Mouse (Mus musculus): ENCODE results near the gene Lmbr1. TPM values are rescaled to one million over a fixed set of nuclear protein-coding genes. Genes with fewer than 3 reads are reported as not detected.
"Not testable (repeated sequence)": the region's sequence is repeated elsewhere in the genome, so short reads cannot be mapped to it uniquely, and the experiment has no call there.

The Lmbr1 gene
- total RNA-seq (2021), result 10 to 100 TPM in 1 of 2 experiments, 1 to 10 TPM in 1; 9.5 to 11.4 TPM
- long read RNA-seq, experiment 1, full-length matches to known transcripts, result 7 of 16 reads
- long read RNA-seq, experiment 1, partial matches to known transcripts, result 2 of 16 reads
- long read RNA-seq, experiment 1, other reads (novel, unspliced or antisense), result 7 of 16 reads
- long read RNA-seq, experiment 2, full-length matches to known transcripts, result 5 of 10 reads
- long read RNA-seq, experiment 2, partial matches to known transcripts, result 0 of 10 reads
- long read RNA-seq, experiment 2, other reads (novel, unspliced or antisense), result 5 of 10 reads

DNA sequence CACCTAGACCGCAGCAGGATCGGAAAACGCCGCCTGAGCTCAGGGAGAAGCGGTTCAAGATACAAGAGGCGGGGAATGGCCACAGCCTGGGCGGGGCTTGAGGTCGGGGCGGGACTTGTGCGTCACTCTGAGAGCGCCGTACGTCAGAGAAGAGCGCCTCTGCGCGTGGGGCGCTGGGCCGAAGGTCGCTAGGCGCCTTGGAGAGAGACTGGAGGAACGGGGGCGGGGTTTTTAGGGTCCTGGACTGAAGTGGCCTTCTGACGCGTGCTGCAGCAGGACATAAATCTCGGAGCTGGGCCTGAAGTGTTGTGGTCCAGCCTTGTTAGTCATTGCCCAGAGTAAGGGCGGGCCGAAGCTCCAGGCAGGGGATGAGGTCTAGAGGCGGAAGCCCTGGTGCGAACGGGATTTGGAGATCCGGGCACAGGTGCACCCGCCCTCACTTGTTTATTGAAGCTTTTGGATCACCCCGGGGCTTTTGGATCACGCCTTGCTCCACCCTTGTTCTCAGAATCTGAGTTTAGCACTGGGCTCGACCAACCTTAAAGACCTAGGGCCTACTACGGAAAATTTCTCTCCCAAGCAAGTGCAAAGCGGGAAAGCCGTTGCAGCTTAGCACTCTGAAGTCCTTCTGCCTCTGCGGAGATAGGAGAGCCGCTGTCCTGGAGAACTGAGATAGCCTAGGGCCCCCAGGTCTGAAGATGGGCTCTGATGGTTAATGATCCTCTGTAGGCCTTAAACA lies at the start of gene Lmbr1:
Gene Lmbr1 (minus strand): TSS at position 93 of the 739 bp plus-strand sequence.
- peak; percentile 95 for DNase-seq

DNA sequence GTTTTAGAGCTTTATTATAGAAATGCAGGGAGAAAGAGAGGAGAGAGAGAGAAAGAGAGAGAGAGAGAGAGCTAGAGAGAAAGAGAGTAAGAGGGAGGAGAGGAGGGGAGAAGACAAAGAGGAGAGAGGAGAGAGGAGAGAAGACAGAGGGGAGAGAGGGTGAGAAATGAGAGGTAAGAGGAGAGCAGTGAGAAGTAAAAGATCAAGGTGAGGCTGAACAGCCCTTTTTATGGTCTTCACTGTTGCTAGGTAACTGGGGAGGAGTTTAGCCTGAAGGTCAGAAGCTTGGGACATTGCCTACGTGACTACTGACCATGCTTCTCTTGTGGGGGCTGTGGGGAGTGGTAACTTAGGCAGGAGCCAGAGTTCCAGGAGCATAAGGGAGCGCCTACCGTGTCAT lies 45.1 kb upstream of the Lmbr1 start:
- DNase-seq, result not testable (repeated sequence)

DNA sequence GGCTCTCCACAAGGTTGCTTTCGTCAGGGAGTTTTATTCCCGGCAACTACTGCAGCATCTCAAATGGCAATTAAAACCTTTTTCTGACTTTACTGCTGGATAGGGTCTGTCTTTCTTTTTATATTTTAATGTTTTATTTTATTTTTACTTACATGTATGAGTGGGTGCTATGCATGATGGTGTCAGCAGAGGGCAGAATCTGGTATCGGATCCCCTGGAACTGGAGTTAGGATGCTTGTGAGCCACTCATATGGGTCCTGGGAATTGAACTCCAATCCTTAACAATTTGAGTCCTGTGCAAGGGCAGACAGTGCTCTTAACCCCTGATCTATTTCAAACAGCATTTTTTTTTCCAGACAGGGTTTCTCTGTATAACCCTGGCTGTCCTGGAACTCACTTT lies 34.9 kb upstream of the Lmbr1 start:
- DNase-seq, result no peak

DNA sequence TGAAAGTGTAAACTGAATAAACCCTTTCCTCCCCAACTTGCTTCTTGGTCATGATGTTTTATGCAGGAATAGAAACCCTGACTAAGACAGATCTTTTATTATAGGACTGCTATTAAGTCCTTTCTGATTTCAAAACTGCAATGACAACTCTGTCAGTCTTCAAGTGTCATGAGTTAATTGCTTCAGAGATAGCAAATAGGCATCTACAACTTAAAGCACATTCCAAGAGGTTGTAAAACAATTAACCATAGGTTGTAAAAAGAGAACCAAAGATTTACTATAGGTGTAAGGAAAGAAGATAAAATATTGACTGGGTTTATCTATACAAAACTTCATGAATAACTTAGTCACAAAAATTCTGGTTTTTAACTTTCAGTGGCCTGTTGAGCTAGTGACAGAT lies 32.7 kb upstream of the Lmbr1 start:
- DNase-seq, result no peak

DNA sequence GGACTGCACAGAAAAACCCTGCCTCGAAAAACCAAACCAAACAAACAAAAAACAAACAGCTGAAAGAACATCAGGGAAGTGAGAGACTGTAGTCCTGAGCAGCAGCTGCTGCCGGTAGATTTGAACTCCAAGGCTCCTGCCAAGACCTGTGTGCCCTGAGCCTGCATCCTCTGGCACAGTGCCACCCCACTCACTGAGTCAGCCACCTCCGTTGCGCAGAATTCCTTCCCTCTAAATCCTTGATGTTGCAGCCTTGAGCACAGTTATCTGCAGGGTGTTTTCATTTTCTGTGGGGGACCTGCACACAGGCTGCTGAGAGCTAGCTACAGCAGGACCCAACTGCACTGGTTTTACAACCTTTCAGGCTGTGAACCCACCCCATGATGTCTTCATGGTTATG lies 20.2 kb upstream of the Lmbr1 start:
- DNase-seq, result peak; percentile 10

DNA sequence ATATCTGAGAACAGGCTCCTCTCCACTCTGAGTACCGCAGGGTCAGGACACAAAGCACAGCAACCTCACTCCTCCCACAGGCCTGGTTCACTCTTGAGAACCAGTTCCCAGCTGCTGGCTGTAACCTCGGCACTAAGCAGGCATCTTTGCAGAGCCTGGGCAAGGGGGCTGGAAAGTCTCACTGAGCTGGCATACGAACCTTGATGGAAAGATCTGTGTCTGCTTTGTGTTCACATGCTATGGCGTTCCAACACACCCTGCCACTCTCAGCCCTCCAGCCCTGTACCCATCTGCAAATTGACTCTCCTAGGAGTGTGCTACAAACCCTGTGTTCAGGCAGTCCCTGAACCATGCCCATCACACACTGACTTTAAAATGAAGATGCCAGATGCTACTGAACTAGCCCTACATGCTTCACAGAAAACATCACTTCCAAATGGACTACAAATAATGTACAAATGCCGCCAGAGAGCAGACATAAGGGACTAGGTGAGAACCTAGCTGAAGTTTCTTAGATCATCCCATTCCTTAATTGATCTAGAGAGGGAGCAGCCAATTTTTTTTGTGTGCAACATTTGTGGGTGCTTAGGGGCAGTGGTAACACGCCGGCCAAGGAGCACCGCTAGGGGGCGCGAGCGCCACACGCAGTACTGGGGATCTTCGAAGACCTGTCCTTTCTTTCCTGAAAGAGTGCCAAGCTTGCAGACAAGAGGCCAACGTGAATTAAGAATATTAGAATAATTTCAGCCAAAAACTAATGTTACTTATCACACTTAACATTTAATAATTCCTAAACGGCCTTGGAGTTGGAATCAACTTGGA lies 11.0 kb upstream of the Lmbr1 start:
- DNase-seq, result peak; percentile 90

DNA sequence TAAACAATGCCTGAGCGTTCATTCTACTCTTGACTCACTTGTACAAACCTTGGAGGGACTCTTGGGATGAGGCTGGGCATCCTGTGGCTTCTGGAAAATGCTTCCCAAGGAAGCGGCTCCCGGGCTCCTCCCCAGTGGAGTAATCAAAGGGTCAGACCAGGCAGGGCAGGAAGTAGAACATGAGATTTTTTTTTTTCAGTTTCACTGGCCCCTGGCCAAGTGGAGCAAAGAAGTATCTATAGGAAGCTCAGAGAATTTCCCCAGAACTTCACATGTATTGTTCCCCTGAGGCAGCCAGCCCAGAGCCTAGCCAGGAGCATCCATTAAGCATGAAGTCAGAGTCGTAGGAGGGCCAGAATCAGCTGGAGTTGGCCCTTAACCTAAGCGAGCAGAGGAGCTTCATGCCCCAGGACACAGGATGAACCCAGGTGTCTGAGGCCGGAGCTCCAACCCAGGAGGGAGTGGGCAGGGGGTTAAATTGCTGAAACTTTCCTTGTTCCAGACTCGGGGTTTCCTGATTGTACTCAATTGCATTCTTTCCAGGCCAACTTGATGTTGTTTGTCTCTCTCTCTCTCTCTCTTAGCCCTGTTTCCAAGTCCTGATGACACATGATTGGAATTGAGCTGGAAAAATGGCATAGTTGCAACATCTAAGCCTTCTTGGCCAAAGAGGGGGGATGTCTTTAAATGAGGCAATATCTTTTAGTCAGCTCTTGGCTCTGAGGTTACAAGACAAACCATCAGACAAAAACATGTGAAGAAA lies 10.2 kb upstream of the Lmbr1 start:
- peak; percentile 10 for DNase-seq

DNA sequence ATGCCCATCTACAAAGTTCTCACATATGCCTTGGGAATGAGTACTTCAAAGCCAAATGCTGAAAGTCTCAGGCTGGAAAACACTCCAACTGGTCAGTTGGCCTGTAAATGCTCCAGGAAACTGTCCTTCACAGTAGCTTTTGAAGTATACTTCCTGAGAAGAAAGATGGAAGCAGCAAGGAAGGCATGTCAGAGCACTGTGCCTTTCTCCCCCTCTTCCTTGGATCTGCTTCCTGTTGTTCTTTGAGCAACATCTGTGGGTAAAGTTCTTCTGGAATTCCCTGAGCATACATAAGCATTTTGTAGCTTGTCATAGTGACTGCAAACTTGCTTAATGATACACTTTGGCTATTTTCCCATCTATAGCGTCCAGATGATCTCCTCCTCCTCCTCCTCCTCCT lies 9.4 kb upstream of the Lmbr1 start:
- no peak for DNase-seq

DNA sequence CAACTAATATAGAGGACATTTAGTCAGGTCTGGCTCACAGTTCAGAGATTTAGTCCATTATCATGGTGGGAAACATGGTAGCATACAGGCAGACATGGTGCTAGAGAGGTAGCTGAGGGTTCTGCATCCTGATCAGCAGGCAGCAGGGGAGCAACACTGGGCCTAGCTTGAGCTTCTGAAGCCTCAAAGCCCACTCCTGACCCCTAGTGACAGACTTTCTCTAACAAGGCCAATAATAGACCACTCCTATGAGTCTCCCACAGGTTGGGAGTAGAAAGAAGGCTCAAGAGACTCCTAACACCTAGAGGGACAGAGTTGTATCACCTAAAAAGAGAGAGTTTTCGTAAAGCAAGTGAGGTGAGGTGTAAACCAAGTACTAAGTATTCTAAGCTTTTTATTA lies 4.6 kb upstream of the Lmbr1 start:
- no peak for DNase-seq

DNA sequence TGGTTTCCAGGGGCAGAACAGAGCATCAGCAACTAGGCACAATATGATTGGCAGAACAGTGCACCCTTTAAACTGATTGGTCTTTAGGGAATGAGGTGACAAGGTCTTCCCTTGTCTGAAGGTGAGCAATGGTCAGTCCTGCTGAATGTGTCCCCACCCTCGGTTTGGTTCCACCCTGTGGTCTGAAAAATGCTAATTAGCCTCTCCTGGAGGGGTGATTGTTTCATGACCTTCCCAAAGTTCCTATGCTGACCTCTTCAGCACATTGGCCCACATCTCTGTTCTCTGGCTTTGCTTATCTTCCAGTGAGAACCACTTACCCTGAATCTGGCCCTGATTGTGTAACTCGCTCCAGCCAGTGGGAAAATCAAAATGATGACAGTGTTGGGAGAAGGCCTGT lies 1.9 kb upstream of the Lmbr1 start:
- no peak for DNase-seq

DNA sequence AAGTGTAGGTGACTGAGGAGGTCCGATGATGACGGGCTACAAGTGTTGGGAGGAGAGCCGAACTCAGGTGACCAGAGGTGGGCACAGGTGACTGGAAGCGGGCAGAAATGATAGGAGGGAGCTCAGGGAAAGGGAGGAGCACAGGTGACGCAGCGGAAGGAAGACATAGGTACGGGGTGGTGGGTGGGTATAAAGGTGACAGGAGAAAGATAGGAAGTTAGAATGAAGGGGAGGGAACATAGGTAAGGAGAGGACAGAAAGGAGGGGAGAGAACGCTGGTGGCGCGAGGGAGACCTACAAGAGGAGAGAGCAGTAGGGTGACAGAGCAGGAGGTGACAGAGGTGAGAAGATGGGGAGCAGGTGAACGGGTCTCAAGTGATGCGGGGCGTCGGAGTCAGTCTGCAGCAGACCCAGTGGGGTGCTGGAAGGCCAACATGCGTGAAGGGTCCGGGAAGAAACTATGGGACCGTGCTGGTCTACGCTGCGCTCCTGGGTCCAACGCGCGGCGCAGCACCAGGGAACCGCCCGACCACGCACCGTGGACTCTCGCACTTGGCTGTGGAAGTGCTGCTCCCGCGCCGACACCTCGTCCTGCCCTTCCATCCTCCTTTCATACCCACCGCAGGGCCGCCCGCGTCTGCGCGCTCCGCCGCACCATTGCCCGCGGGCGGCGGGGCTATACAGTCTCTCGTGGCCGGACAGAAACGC lies 446 bp downstream of the Lmbr1 start:
- no peak for DNase-seq

DNA sequence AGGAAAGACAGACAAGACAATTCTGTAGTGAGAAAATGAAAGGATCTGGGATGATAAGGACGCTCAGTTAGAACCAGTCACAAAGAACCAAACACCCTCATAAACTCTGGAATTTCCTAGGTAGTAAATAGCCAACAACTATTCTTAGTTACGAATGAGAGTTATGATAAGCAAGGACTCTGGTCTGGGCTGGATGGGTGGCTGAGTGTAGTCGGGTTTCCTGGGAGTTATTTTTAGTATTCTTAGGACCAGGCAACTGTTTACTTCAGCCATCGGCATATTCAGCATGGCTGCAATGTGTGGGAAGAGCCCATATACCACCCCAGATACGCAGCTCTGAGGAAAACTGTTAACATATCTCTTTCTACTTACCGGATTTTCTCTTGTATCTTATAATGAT lies 14.7 kb downstream of the Lmbr1 start:
- no peak for DNase-seq

DNA sequence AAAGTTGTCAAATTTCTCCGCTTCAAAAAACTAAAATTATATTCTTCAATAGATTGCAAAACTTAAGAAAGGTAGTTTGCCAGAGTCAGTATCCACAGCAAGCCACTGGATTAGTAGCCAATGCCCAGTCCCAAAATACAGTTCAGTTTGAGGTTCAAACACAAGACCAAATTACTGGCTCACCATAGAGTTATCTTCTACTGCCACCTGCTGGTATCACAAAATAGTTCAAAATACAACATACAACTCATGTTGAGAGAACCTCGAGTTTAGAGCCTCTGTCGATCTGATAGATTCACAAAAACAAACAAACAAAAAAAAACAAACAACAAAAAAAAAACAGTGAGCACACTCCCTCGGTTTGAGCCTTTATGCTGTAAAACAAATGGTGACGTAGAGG lies 42.4 kb downstream of the Lmbr1 start:
- no peak for DNase-seq

DNA sequence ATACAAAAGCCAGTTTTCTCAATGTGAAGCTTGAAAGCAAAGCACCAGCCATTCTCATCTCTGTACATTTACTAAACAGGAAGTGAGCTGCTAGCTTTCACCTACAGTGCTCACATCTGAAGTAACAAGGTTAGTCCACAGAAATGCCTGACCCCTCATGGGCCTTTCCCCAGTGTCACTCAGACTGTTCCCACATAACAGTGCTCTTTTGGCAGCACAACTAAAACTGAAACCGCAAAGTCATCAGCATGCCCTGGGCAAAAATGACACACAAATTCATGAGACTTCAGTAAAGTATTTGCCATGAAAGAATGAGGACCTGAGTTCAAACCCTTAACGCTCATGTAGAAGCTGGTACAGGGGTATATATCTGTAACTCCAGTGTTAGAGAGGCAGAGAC lies 55.7 kb downstream of the Lmbr1 start:
- DNase-seq, result no peak

DNA sequence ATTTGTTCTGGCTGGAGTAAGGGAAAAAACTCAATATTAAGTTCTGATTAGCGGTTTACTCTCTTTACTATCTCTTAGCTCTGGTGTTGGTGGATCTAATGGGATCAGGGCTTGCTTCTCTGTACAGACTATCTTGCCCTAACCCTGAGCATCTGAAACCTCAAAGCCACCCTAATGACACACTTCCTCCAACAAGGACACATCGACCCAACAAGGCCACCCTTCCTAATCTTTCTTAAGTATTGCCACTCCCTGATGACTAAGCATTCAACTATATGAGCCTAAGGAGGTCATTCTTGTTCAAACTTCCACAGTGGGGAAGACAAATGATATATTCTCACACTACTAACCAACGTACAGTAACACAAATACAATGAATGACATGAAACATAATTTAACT lies 69.0 kb downstream of the Lmbr1 start:
- no peak for DNase-seq

DNA sequence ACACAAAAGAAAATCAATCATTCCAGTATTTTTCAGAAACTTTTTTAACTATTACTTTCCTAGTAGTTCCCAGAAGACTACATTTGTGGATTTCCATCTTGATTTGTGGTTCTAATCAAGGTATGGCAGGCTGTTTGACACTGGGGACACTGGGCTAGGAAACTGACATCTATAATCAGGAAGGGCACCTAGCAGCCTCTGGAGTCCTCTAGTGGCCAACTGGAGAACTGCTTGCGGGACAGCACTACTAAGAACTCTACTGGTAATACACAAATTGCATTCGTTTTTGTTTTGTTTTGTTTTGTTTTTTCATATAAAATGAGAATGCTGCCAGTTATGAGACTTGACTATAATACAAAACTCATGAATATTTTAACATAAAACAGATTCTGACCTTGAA lies 85.0 kb downstream of the Lmbr1 start:
- peak; percentile 61 for DNase-seq

DNA sequence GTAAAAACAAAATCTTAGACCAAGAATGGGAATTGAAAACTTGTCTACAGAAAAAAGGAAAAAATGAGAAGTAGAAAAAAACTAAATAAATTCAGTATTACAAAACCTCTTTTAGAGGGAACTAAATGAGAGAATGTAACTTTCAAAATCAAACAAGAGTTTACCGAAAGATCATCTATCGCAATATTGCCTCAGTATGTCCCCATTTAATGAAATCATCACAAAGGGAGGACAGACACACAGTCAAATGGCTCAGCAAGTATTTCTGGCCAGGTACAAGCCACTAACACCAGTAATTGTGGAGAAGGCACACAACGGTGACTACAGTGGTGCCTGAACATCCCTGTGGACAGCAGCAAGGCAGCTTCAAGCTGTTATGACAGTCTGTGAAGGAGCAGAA lies 88.1 kb downstream of the Lmbr1 start:
- DNase-seq, result no peak

DNA sequence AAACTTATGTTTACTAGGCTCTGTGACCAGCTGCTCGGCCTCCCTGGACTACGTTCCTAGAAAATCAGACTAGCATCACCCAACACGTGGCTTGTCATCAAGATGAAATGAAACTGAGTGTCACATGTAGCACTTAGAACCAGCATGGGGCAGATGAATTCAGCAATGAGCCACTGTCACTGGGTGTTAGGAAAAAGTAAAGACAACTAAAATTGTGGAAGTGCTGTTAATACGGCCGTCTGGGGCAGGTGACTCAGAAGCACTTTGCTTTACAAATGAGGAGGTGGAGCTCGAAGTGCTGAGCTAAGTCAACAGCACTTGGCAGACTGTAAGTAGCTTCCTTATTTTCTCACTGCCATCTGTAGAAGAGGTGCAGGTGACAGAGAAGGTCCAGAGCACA lies 88.5 kb downstream of the Lmbr1 start:
- DNase-seq, result no peak

DNA sequence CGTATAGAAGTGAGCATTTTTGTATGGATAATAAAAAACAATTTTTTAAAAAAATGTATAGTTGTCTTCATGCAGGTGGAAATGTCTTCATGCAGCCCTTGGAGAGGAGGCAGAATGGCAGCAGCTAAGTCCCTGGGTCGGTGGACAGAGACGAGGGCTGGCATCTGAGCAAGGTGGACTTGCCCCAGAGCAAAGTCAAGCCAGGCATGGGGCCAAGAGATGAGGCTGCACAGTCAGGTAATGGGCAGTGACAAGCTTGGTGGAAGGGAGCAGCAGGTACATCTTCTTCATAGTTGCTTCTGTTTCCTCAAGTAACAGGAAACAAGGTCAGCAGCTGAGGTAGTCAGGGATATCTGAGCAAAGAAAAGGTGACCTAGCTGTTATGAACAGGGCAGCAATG lies 97.1 kb downstream of the Lmbr1 start:
- DNase-seq, result no peak

DNA sequence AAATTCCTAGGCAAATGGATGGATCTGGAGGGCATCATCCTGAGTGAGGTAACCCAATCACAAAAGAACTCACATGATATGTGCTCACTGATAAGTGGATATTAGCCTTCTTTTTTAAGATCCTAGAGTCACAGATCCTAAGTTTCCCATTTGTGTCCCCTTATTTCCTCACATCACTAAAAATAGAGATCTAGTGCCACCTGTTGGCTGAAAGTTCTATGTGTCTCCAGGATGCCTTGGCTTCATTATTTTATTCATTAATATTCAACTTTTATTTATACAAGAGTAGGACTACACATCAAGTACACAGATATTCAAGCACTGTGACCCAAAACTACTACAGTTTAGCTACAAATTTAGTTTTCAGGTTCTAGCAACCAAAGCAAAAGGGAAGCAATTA lies 103.4 kb downstream of the Lmbr1 start:
- no peak for DNase-seq

DNA sequence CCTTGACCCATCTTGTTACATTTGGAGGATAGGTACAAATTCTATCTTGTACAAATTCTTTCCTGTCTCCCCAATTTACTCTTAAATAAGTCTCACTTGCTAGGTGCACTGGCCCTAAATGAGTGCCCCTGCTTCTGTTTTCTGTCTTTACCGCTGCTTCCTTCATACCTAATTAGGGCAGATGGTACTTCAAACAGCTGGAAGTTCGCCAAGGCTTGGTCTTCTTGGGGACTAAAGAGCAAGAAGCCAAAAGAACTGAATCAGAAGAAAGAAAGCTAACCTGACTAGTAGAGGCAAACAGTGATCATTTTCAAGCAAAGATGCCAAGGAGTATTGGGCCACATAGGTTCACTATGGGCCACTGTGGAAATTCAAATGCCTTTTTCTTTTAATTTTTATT lies 104.8 kb downstream of the Lmbr1 start:
- no peak for DNase-seq

DNA sequence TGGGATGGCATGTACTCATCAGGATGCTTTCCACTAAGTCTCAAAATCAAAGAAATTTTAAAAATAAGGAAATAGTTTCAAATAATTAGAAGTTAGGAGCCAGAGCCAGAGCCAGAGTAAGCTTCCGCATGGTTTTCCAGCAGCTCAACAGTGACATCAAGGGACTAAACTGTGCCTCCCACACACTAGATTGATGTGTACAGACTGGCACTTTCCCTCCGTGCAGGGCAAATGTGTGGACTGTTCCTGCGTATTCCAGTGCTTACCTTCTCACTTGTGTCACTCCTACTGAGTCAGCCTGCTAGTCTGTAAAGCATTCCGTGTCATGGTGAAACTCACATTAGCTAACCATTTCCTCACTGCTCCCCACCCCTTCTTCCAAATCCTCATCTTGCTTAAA lies 107.3 kb downstream of the Lmbr1 start:
- no peak for DNase-seq

All from gastrocnemius, postnatal 10 days (tissue).